In genomic region chr17:87530162-87530817, GRCm38 (mm10) we compare ENCODE assay signal across 8 mouse cellular contexts.
DNase-seq lines count a peak whose midpoint lies in the region; ATAC-seq and TF ChIP-seq lines count a peak whose summit lies in the region.

No protein-coding gene starts in this region.

- ATAC-seq in heart, embryonic 13.5 days (ENCODE audit: extremely low read depth, insufficient number of reproducible peaks, low FRiP score, low TSS enrichment): peak; percentile 67
- ATAC-seq in kidney, postnatal 0 days (replicated peaks; ENCODE audit: low FRiP score, low read depth): peak; percentile 86

- H3K4me2 ChIP-seq in heart, embryonic 13.5 days: peak overlapping the region; percentile 74
- peak overlapping the region; percentile 62 for H3K4me2 ChIP-seq in kidney, postnatal 0 days (ENCODE audit: low read length)

- H3K9ac ChIP-seq in heart, embryonic 13.5 days: peak overlapping the region; percentile 75
- H3K9ac ChIP-seq in kidney, postnatal 0 days (ENCODE audit: low read depth, low read length): peak overlapping the region; percentile 32; the same call in 1 of the 2 replicates
- H3K9ac ChIP-seq in liver, adult 2 months (ENCODE audit: low read depth, low read length): peak overlapping the region; percentile 54; the same call in 1 of the 2 replicates

- H3K4me1 ChIP-seq in erythroblast, embryonic 14.5 days (ENCODE audit: control insufficient read depth): peaks cover 33% of the 10 kb centered on the region
- peaks cover 41% of the 10 kb centered on the region for H3K4me1 ChIP-seq in heart, embryonic 13.5 days
- peaks cover 14% of the 10 kb centered on the region; the same call in 1 of the 2 replicates for H3K4me1 ChIP-seq in kidney, postnatal 0 days (replicated peaks; ENCODE audit: insufficient read depth, low read length)
- peaks cover 9% of the 10 kb centered on the region for H3K4me1 ChIP-seq in liver, adult 2 months (ENCODE audit: control insufficient read depth, insufficient read depth, low read length)

- no peaks in the 10 kb centered on the region for H3K9me3 ChIP-seq in erythroblast, embryonic 14.5 days (ENCODE audit: control insufficient read depth, low read length)
- no peaks in the 10 kb centered on the region for H3K9me3 ChIP-seq in heart, embryonic 13.5 days
- no peaks in the 10 kb centered on the region for H3K9me3 ChIP-seq in kidney, postnatal 0 days (replicated peaks; ENCODE audit: low read length)

- H3K27me3 ChIP-seq in C2C12 (ENCODE audit: control insufficient read depth, insufficient read depth, insufficient read length): no peaks in the 10 kb centered on the region
- peaks cover 22% of the 10 kb centered on the region for H3K27me3 ChIP-seq in erythroblast, embryonic 14.5 days (ENCODE audit: control insufficient read depth)
- no peaks in the 10 kb centered on the region for H3K27me3 ChIP-seq in heart, embryonic 13.5 days (replicated peaks)
- H3K27me3 ChIP-seq in kidney, postnatal 0 days (ENCODE audit: insufficient read depth, low read length): no peaks in the 10 kb centered on the region
- no peaks in the 10 kb centered on the region for H3K27me3 ChIP-seq in liver, adult 2 months (ENCODE audit: control insufficient read depth, insufficient read depth, low read length)

- H3K27ac ChIP-seq in heart, embryonic 13.5 days (replicated peaks): peak overlapping the region; percentile 83
- H3K27ac ChIP-seq in kidney, postnatal 0 days: peak overlapping the region; percentile 0; the same call in 1 of the 2 replicates
- H3K27ac ChIP-seq in liver, adult 2 months (replicated peaks; ENCODE audit: insufficient read depth, low read depth, low read length): peak overlapping the region; percentile 58

- peak; percentile 88 for DNase-seq in brain, adult 2 months (ENCODE audit: low read depth, low spot score)
- DNase-seq in kidney, postnatal 0 days (ENCODE audit: low spot score): peak; percentile 88
- DNase-seq in liver, adult 2 months (ENCODE audit: extremely low read depth, low read depth, low spot score): peak; percentile 15
- peak; percentile 28 to 49 for DNase-seq in monocyte, adult 2 months (ENCODE audit: low read depth in 1 of 2, low spot score in 2 of 2)
- peak; percentile 60 to 82 for DNase-seq in spleen, postnatal 10 days (ENCODE audit: low spot score in 2 of 2)

- WGBS in heart, embryonic 13.5 days: 12% methylated on average over 29 of the region's 29 CpGs
- 18% methylated on average over 27 of the region's 29 CpGs for WGBS in kidney, postnatal 0 days
- WGBS in liver, adult 2 months: 22% methylated on average over 28 of the region's 29 CpGs

- H3ac ChIP-seq in C2C12 (ENCODE audit: control insufficient read depth, insufficient read length, low read depth): no peak overlapping the region

- no peaks in the 10 kb centered on the region for H3K79me3 ChIP-seq in C2C12 (ENCODE audit: low read depth)

- H3K79me2 ChIP-seq in C2C12 (ENCODE audit: control insufficient read depth, insufficient read depth): no peaks in the 10 kb centered on the region
- H3K79me2 ChIP-seq in liver, adult 2 months (ENCODE audit: control insufficient read depth, insufficient read depth, low read length): no peaks in the 10 kb centered on the region

- no peak for TF ChIP-seq POLR2A in liver, adult 2 months (IDR thresholded peaks at IDR 0.05; ENCODE audit: extremely low read depth, insufficient read depth, low read length)

- no peaks in the 10 kb centered on the region for H3K36me3 ChIP-seq in C2C12 (ENCODE audit: control insufficient read depth, insufficient read depth)
- H3K36me3 ChIP-seq in erythroblast, embryonic 14.5 days (ENCODE audit: control insufficient read depth): no peaks in the 10 kb centered on the region
- no peaks in the 10 kb centered on the region for H3K36me3 ChIP-seq in heart, embryonic 13.5 days
- no peaks in the 10 kb centered on the region for H3K36me3 ChIP-seq in kidney, postnatal 0 days (ENCODE audit: insufficient read depth, low read length)
- no peaks in the 10 kb centered on the region for H3K36me3 ChIP-seq in liver, adult 2 months (ENCODE audit: control insufficient read depth, insufficient read depth, low read length)

- TF ChIP-seq CTCF in C2C12 (IDR thresholded peaks at IDR 0.05; ENCODE audit: control insufficient read depth, insufficient read depth, insufficient read length): peak; percentile 76
- TF ChIP-seq CTCF in kidney, postnatal 0 days (IDR thresholded peaks at IDR 0.05; ENCODE audit: low read depth): peak; percentile 83
- TF ChIP-seq CTCF in liver, adult 2 months (IDR thresholded peaks at IDR 0.05; ENCODE audit: low read depth, low read length): peak; percentile 81

- H3K4me3 ChIP-seq in C2C12 (ENCODE audit: insufficient read depth, poor library complexity, severe bottlenecking): no peak overlapping the region
- peak overlapping the region; percentile 38 for H3K4me3 ChIP-seq in erythroblast, embryonic 14.5 days (replicated peaks)
- peak overlapping the region; percentile 48 for H3K4me3 ChIP-seq in heart, embryonic 13.5 days
- peak overlapping the region; percentile 35 for H3K4me3 ChIP-seq in kidney, postnatal 0 days (replicated peaks; ENCODE audit: low read depth, low read length)
- H3K4me3 ChIP-seq in liver, adult 2 months (ENCODE audit: insufficient read depth, low read depth, low read length): peak overlapping the region; percentile 34

TF ChIP-seq in C2C12, 6 proteins besides CTCF, POLR2A, EP300 and RAD21:
- TF ChIP-seq FOSL1 (IDR thresholded peaks at IDR 0.05; ENCODE audit: insufficient read depth, low read length, poor library complexity, severe bottlenecking) (no peak), USF1 (IDR thresholded peaks at IDR 0.05; ENCODE audit: low read depth) (no peak), MYOD1 (IDR thresholded peaks at IDR 0.05; ENCODE audit: control insufficient read depth, insufficient read length, low read depth) (no peak), MAX (IDR thresholded peaks at IDR 0.05) (no peak), MYOG (IDR thresholded peaks at IDR 0.05; ENCODE audit: control insufficient read depth, extremely low read depth, insufficient read length) (no peak), CEBPB (IDR thresholded peaks at IDR 0.05; ENCODE audit: low read depth) (no peak)

Comparison
In these comparisons a context has a peak if more than half of its experiments do, and no peak if none do; other contexts are left out.
1. DNase-seq: peak in every context shown above with its lines; median percentile 88 in brain, adult 2 months; 88 in kidney, postnatal 0 days; 71 in spleen, postnatal 10 days; 38 in monocyte, adult 2 months; 15 in liver, adult 2 months.
2. H3K27ac ChIP-seq: peak in every context shown above with its lines; median percentile 83 in heart, embryonic 13.5 days; 58 in liver, adult 2 months; 0 in kidney, postnatal 0 days.